Mouse (Mus musculus): Measurements from ENCODE around the gene Pofut2.

DNA sequence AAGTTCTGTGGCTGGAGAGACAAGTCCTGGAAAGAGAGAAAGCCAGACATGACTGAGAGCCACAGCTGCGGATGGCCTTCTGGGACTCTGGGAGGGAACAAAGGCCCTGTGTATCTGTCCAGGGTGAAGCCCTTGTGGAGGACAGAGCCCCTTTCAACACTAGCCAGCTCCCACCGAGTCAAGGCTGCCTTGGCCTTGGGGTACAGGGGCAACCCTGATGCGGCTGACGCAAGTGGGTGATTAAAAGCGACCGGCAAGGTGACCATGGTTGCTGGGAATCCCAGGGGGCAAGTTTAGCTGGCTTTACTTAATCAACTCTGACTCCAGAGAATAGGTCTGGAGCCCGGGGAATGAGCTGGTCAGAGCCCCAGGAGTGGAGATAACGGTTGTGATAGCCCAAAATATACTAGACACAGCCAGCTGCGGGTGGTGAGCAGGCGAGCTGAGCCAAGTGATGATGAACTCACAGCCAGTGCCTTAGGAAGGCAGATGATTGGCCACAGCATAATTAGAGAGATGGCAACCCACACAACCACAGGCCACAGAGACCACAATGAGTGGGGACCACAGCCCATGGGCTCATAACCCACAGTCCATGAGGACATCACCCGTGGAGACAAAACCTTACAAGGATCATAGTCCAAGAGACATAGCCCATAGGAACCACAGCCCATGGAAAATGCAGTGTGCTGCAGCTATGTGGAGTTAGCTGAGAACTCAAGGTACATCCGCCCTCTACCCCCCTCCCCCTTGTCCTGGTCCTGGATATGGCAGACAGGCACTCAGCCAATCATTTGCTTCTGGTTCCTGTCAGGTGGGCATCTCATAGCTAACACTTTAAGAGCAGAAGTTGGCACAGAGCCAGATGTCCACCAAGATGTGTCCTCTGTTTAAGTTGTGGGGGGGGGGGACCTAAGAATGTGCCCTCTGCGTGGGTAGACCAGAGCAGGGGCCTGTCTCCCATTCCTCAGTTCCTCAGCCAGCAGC is 29.1 kb upstream of the Pofut2 start:
- no peak for TF ChIP-seq CTCF (IDR thresholded peaks at IDR 0.05; ENCODE audit: extremely low read depth, insufficient read depth, insufficient read length, insufficient replicate concordance)
- TF ChIP-seq POLR2A (IDR thresholded peaks at IDR 0.05; ENCODE audit: low read depth, low read length) = no peak
